Mouse (Mus musculus): ENCODE measurements around the gene Ext2.

Gene Ext2

DNA sequence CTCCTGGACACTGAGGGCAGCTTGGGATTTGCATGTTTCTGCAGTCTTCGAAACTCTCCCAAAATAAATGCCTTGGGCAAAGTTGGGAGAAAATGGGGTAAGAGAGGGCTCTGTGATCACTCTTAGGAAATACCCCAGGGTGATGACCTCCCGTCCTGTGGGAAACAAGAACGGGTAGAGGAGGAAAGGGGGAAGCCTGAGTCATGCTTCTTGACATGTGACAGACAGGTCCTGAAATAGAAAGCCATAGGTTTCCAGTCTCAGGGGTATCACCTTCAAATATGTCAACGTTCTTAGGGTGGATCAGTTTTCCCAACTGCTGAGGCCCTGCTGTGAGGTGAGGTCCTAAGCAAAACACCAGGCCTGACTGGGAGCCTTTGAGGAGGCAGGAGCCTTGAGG, 46.9 kb downstream of the Ext2 start:
- no peak for DNase-seq

GRCm38 (mm10) chr2:93774946-93775345, 47.4 kb downstream of the Ext2 start:
- DNase-seq, result no peak

DNA sequence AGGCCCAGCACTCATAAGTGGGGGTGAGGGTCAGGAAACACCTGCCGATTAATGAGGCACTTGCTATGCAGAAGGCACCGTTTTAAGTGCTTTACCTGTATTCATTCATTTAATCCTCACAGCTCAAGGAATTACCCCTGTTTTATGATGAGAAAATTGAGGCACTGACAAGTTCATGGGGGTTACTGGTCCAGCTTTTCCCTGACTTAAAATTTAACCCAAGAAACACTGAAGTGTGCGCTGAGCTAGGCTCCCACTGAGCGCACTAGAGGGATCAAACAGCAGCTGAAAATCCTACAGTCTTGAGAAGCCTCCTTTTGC, 49.6 kb downstream of the Ext2 start:
- DNase-seq, result no peak

DNA sequence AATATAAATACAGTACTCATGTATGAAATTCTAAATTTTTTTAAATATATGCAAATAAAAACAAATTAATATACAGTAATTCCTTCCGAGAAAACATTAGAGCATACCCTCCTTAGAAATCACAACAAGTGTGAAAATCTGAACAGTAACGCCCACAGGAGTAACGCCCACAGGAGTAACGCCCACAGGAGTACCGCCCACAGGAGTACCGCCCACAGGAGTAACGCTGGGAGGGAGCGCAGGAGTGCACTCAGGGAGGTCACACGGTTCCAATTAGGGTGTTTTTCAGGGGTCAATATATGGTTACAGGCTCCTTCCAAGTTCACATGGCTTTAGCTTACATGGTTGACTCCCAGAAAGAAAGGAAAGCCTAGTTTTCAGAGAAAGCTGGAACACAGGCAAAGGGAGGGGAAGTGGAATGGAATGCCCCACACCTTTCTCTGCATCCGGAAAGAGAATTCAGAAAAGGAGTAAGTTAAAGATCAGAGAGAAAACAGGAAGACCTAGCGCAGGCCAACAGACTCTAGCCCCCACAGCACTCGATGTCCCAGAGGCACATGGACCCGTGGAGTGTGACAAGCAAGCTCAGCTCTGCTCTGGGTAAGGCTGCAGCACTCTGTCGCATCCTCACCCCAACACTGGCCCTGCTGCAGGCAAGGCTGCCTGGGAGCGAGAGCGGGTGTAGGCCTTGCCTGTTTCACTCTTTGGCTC, 50.2 kb downstream of the Ext2 start:
- peak; percentile 43 for DNase-seq

DNA sequence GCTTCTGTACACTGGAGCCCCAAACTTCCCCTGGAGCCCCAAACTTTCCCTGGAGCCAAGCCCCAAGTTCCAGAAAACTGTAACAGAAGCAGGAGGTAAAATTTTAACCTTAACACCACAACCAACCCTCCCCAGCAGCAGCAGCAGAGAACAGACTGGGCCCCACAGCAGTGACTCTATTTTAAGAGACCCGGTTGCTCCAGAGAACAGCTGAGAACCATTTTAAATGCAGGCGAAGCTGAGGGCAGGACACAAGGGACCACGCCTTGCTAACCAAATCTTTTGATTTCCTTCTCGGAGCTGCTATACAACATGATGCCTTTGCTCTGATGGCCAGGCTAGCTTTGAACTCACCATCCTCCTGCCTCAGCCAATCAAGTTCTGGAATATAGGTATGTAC, 51.5 kb downstream of the Ext2 start:
- DNase-seq, result no peak

GRCm38 (mm10) chr2:93769875-93770274, 52.5 kb downstream of the Ext2 start:
- no peak for DNase-seq

DNA sequence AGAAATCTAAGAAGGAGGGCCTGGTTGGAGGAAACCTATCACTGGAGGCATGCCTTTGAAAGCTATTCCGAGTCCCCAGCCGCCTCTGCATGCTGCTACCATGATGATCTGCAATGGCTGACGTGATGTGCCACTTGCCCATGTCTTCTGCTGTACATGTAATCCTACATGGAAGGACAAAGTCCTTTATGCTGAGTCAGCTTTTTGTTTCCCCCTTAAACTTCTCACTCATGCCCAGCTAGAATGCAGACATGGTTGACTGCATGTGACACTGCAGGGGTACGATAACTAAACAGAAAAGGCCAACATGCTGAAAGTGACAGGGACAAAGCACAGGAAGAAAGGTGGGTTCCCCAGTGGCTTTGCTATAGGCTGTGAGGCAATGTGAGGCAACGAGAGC, 56.6 kb downstream of the Ext2 start:
- DNase-seq, result no peak

- DNase-seq, result peak; percentile 43
These were observed 58.2 kb downstream of the Ext2 start for GRCm38 (mm10) chr2:93764211-93764610.

DNA sequence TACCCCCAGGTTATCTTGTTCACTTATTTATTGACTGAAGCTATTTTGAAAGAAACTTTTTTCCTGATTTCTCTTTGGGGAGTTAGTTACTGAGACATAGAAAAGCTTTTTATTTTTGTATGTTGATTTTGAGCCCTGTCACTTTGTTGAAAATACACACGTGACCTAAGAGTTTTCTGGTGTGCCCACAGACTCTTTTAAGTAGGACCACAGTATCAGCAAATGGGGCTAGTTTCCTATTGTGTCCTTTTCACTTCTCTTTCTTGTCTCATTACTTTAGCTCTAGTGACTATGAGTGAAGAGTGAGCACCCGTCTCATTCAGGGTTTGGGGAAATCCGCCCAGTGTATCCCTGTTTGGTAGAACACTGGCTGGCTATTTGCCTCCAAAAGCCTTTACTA, 62.0 kb downstream of the Ext2 start:
- no peak for DNase-seq

DNA sequence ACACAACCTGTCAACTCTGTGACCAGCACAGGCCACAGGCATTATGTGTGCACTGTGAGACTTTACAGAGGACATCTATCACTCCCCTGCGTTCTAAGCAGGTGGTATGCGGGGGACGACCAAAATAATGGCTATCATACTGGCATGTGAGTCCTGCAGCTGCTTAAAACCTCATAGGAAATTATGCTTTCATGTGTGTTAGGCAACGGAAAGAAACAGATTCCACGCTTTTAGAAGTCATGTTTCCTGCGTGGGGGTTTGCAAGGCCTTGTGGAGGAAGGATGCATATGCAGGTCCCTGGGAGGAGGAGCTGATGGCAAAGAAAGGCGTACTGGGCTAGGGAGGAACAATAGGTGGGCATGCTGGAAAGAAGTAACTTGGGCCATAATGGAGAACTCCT, 63.2 kb downstream of the Ext2 start:
- no peak for DNase-seq

- no peak for DNase-seq
These were observed 64.1 kb downstream of the Ext2 start for GRCm38 (mm10) chr2:93758298-93758697.

GRCm38 (mm10) chr2:93754366-93754765, 68.0 kb downstream of the Ext2 start:
- no peak for DNase-seq

GRCm38 (mm10) chr2:93753147-93753758, 69.1 kb downstream of the Ext2 start:
- no peak for DNase-seq

DNA sequence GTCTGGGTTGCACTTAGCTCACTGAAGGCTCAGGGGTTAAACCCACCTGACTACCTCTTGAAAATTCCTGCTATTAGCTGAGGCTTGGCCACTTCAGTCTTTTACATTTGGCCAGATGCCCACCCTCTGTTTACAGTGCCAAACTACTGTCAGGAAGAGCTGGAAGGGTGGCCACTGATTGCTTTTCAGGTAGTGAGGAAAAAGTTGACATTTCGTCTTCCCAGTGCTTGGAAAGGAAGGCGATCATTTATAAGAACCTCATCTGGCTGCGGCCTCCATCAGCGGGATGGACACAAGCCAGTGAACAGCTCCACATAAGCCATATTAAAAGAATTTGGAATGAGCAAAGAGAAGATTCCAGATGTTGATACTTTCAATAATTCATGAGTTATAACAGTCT, 72.7 kb downstream of the Ext2 start:
- DNase-seq, result no peak

DNA sequence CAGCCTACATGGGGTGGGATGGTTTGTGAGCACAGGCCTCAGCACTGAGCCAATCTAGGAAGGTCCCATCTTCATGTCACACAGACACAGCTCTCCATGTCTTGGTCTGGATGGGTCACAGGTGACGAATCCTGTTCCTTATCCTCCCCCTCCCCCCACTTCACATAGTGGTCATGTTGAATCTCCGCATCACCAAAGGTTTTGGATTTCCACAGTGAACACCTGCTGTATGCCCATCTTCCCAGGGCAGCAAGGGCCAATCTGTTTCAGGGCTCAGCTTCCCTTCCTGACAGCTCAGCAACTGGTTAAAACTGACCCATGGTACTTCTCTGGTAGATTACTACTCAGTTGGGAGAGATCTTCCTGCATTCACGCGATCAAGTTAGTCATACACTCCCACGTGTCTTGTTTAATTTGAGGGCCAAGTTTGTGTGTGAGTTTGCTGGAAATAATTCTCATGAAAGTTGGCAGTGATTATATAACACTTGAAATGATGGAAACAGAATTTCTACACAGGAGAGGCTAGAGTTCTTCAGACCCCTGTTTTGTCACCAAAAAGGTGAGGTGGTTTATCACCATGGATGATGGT, 74.7 kb downstream of the Ext2 start:
- no peak for DNase-seq

DNA sequence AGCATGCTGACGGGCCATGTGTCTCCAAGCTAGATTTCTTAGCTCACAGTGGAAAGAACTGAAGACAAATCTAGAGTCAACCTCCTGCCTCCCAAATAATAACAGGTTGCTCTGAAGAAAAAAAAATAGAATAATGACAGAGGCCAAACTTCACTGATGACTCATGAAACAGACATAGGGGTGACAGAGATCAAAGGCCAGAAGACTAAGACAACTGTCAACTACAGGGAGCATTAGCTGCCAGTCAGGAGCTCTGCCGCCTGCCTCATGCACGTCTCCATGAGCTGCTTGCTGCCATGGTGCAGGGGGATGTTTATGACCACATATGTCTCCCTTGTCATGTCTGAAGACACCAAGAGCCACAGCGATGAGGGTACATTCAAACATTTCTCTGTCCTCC, 75.7 kb downstream of the Ext2 start:
- DNase-seq, result no peak

DNA sequence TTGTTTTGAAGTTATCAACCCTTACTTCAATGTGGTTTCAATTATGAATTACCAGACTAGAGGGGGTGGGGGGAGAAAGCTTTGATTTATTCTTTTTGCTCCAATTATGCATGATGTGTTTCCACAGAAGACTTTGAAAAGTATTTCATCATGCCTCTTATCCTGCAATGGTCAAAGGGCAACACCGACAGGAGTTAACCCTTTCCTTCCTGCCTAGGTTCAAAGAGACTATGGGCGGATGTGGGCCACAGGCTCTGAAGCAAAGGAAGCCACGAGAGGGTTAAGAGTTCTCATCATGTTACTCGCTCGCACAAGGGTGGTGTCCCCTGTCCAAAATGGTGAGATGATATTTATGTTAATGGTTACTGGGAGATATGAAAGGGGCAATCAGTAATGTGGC, 76.2 kb downstream of the Ext2 start:
- DNase-seq, result no peak

- DNase-seq, result no peak
These were observed 76.6 kb downstream of the Ext2 start for GRCm38 (mm10) chr2:93745741-93746140.

- DNase-seq, result no peak
These were observed 77.8 kb downstream of the Ext2 start for GRCm38 (mm10) chr2:93744346-93745229.

- no peak for DNase-seq
These were observed 80.7 kb downstream of the Ext2 start for GRCm38 (mm10) chr2:93741700-93742099.

GRCm38 (mm10) chr2:93739044-93739569, 83.3 kb downstream of the Ext2 start:
- DNase-seq, result no peak

DNA sequence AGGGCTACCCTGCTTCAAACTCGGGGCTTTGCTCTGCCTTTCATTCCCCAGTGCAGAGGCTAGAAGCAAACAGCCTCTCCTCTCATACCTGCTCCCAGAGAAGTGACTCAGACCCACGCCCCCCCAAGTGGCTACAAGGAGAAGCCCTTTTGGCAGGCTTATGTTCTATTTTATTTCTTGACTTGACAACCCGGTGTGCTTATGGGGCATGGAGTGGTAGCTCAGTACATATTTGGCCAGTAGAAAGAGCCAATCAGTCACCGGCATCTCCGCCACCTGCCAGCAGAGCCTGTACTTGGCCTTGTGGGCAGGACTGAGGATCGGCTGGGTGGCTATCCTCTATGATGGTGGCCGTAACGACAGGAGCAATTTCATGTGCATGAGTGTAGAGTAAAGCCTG, 85.2 kb downstream of the Ext2 start:
- peak; percentile 67 for DNase-seq

DNA sequence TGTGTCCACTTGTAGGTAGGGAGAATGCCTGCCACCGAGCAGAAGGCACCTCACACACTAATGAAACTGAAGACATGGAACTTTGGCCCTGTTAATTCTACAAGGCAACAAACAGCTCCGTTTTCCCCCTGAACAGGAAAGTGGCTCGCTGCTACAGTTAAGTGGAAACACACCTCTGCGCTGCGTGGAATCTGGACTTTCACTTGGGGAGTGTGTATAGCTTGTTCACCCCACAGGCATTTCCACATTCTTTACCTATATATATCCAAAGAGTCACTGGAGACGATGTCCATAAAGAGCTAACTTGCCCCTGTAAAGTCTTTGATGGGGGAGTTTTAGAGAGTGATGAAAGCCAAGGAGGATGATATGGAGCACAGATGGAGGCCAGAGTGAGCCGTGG, 89.7 kb downstream of the Ext2 start:
- DNase-seq, result no peak
